Mouse (Mus musculus) forebrain, embryonic 11.5 days (tissue): Measurements from ENCODE around the gene Vmn1r206. TPM values are rescaled to one million over a fixed set of nuclear protein-coding genes. Genes with fewer than 3 reads are reported as not detected.
"Not testable (repeated sequence)": the region's sequence is repeated elsewhere in the genome, so short reads cannot be mapped to it uniquely, and the experiment has no call there.

Experiments
- ATAC-seq: fragments of 200-750 bp; cut with Nextera tagmentation; replicated peaks from 2 replicates; pipeline ENCODE4 v1.8.0; 2017; ENCODE audit warnings: moderate TSS enrichment; ENCODE audit not compliant: low FRiP score
- DNase-seq: peaks from one replicate; pipeline ENCODE4 v3.0.0-alpha.2; 2017; ENCODE audit warnings: low spot score
- H3K27ac ChIP-seq: fragments of 300-500 bp; sonication (generic); 2 replicates; pipeline ENCODE4 v1.5.1; 2014; ENCODE audit warnings: low read depth, low read length
- H3K27me3 ChIP-seq: fragments of 300-500 bp; sonication (generic); 2 replicates; pipeline ENCODE4 v1.6.1; 2014; ENCODE audit warnings: mild to moderate bottlenecking, low read length, mixed read lengths; ENCODE audit not compliant: control insufficient read depth, insufficient read depth
- H3K36me3 ChIP-seq: fragments of 300-500 bp; sonication (generic); 2 replicates; pipeline ENCODE4 v1.6.1; 2014; ENCODE audit warnings: mild to moderate bottlenecking, low read length, moderate library complexity, mixed read lengths; ENCODE audit not compliant: control insufficient read depth, insufficient read depth
- H3K4me1 ChIP-seq: fragments of 300-500 bp; sonication (generic); replicated peaks from 2 replicates; pipeline ENCODE4 v1.6.1; 2014; ENCODE audit warnings: low read length, mixed read lengths; ENCODE audit not compliant: control insufficient read depth, insufficient read depth
- H3K4me2 ChIP-seq: fragments of 300-500 bp; sonication (generic); 2 replicates; pipeline ENCODE4 v1.6.1; 2014; ENCODE audit warnings: low read depth, mild to moderate bottlenecking, low read length, moderate library complexity, mixed read lengths; ENCODE audit not compliant: severe bottlenecking
- H3K4me3 ChIP-seq: fragments of 300-500 bp; sonication (generic); 2 replicates; pipeline ENCODE4 v1.5.1; 2014; ENCODE audit warnings: low read depth, low read length
- H3K9ac ChIP-seq: fragments of 300-500 bp; sonication (generic); 2 replicates; pipeline ENCODE4 v1.6.1; 2014; ENCODE audit warnings: low read length
- H3K9me3 ChIP-seq: fragments of 300-500 bp; sonication (generic); 2 replicates; pipeline ENCODE4 v1.6.1; 2016; ENCODE audit warnings: low read length, mixed read lengths; ENCODE audit not compliant: control insufficient read depth
- WGBS: fragments of 180-500 bp; shearing (Covaris S2); extraction: QIAGEN DNeasy Blood & Tissue Kit; methylation state at CpG from one replicate; pipeline ENCODE4 v1.1.7; 2014; 5-methylcytosine and 5-hydroxymethylcytosine counted together
- polyA plus RNA-seq: library from polyadenylated mRNA; unstranded; fragments of >200 nt; fragmentation: Nextera tagmentation; extraction: Ambion mirVana; gene quantifications from 2 replicates; pipeline ENCODE4 v1.2.1, GENCODE M21; 2014

The Vmn1r206 gene
- polyA plus RNA-seq, result not detected in 2 replicates

DNA sequence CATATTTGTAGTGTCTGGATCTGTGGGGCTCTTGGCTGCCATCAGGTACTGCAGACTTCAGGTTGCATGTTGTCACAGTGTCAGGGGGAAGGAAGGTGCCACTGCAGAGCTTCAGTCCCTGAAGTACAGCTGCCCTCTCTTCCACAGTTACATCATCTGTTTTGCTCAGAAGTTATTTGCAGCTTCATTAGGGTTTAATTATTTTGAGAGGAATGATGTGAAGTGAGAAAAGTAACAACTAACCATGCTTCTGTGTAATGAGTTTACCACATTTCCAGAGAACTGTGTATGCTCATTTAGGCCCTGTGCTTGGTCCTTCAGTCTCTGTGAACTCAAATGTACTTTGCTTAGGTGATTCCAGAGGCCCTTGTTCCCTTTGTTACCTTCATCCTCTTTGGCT is at the start of gene Vmn1r206:
Vmn1r206 (minus strand) TSS at position 101 of the 400 bp plus-strand sequence.
- H3K4me2 ChIP-seq, H3K27ac ChIP-seq, H3K4me3 ChIP-seq, H3K9me3 ChIP-seq, H3K36me3 ChIP-seq, ATAC-seq, H3K4me1 ChIP-seq, DNase-seq, H3K9ac ChIP-seq, H3K27me3 ChIP-seq: not testable (repeated sequence)

GRCm38 (mm10) chr13:22592900-22593299 is 31.2 kb downstream of the Vmn1r206 start, which contains the start of gene Vmn1r205:
Gene Vmn1r205, minus strand, starts transcription at chr13:22593000.
- H3K4me2 ChIP-seq, result no peak within 1 kb of the TSS

GRCm38 (mm10) chr13:22583336-22583735 is 40.7 kb downstream of the Vmn1r206 start:
- H3K27me3 ChIP-seq, DNase-seq, H3K4me2 ChIP-seq, H3K9me3 ChIP-seq, H3K4me3 ChIP-seq, H3K36me3 ChIP-seq, ATAC-seq, H3K27ac ChIP-seq, H3K4me1 ChIP-seq, H3K9ac ChIP-seq: not testable (repeated sequence)
- 86% methylated on average over 14 of the region's 14 CpGs for WGBS

More at GRCm38 (mm10) chr13:22592900-22593299, 31.2 kb downstream of the Vmn1r206 start, which contains the start of gene Vmn1r205:
- ATAC-seq, result no peak
- 84% methylated on average over 3 of the region's 3 CpGs for WGBS
- Histone ChIP-seq H3K27ac (no peak within 1 kb of the TSS), H3K9ac (no peak within 1 kb of the TSS), H3K27me3 (no peaks in the 10 kb centered on the region), H3K4me1 (no peaks in the 10 kb centered on the region), H3K9me3 (no peaks in the 10 kb centered on the region), H3K4me3 (no peak within 1 kb of the TSS), H3K36me3 (no peaks in the 10 kb centered on the region)
- no peak for DNase-seq

GRCm38 (mm10) chr13:22574911-22575310 is 49.1 kb downstream of the Vmn1r206 start:
- DNase-seq, H3K9ac ChIP-seq, ATAC-seq, H3K9me3 ChIP-seq, H3K36me3 ChIP-seq, H3K4me3 ChIP-seq, H3K4me2 ChIP-seq, H3K27ac ChIP-seq, H3K4me1 ChIP-seq, H3K27me3 ChIP-seq: not testable (repeated sequence)
- WGBS, result 80% methylated on average over 3 of the region's 3 CpGs

Other genes starting within 250 kb of the Vmn1r206 start
- not detected in 2 replicates for gene Vmn1r199, start 244.4 kb downstream of the Vmn1r206 start, polyA plus RNA-seq
- not detected in 2 replicates for gene Vmn1r200, start 233.9 kb downstream of the Vmn1r206 start, polyA plus RNA-seq
- gene Vmn1r201, start 152.3 kb downstream of the Vmn1r206 start, polyA plus RNA-seq, result not detected in 2 replicates
- gene Vmn1r202, start 118.9 kb downstream of the Vmn1r206 start, polyA plus RNA-seq, result not detected in 2 replicates
- gene Vmn1r203, start 106.1 kb downstream of the Vmn1r206 start, polyA plus RNA-seq, result not detected in 2 replicates
- gene Vmn1r204, start 71.1 kb downstream of the Vmn1r206 start, polyA plus RNA-seq, result not detected in 2 replicates
- not detected in 2 replicates for gene Vmn1r205, start 31.3 kb downstream of the Vmn1r206 start, polyA plus RNA-seq
- gene Vmn1r207-ps, start 105.4 kb upstream of the Vmn1r206 start, polyA plus RNA-seq, result not detected in 2 replicates
- not detected in 2 replicates for gene Vmn1r208, start 153.1 kb upstream of the Vmn1r206 start, polyA plus RNA-seq
- not detected in 2 replicates for gene Vmn1r209, start 185.4 kb upstream of the Vmn1r206 start, polyA plus RNA-seq
- not detected in 2 replicates for gene Vmn1r210, start 207.1 kb upstream of the Vmn1r206 start, polyA plus RNA-seq
- gene Vmn1r211, start 233.3 kb upstream of the Vmn1r206 start, polyA plus RNA-seq, result not detected in 2 replicates